Mouse (Mus musculus): ENCODE data around the gene Mvb12b.
A peak's percentile ranks its signal among the peaks of the same experiment; 100 is the strongest.

The Mvb12b gene

GRCm38 (mm10) chr2:33778466-33778865 lies 109.3 kb downstream of the Mvb12b start:
- no peak for DNase-seq (ENCODE audit: low spot score)

DNA sequence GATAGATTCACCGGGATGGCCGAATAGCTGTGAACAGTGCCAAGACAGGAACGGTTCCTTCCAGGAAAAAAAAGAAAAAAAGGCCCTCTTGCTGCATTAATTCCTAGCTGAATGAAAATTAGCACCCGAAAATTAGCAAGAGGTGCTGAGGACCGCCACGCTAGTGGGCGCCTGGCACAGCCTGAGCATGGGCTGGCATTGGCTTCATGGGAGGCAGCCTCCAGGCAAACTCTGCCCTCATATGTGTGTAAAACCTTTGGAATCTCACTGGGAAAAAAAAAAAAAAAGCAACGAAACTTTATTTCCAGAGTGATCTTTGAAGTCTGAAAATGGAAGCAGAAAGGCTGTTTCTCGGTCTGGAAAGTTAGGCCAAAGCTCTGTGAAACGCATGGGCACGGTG lies 110.7 kb downstream of the Mvb12b start:
- DNase-seq (ENCODE audit: low spot score) = no peak

- DNase-seq (ENCODE audit: low spot score) = no peak
These were observed 112.9 kb downstream of the Mvb12b start for GRCm38 (mm10) chr2:33774884-33775283.

GRCm38 (mm10) chr2:33774106-33774505 lies 113.6 kb downstream of the Mvb12b start:
- no peak for DNase-seq (ENCODE audit: low spot score)

- no peak for DNase-seq (ENCODE audit: low spot score)
These were observed 115.3 kb downstream of the Mvb12b start for GRCm38 (mm10) chr2:33772439-33772838.

GRCm38 (mm10) chr2:33771388-33771787 lies 116.4 kb downstream of the Mvb12b start:
- no peak for DNase-seq (ENCODE audit: low spot score)

DNA sequence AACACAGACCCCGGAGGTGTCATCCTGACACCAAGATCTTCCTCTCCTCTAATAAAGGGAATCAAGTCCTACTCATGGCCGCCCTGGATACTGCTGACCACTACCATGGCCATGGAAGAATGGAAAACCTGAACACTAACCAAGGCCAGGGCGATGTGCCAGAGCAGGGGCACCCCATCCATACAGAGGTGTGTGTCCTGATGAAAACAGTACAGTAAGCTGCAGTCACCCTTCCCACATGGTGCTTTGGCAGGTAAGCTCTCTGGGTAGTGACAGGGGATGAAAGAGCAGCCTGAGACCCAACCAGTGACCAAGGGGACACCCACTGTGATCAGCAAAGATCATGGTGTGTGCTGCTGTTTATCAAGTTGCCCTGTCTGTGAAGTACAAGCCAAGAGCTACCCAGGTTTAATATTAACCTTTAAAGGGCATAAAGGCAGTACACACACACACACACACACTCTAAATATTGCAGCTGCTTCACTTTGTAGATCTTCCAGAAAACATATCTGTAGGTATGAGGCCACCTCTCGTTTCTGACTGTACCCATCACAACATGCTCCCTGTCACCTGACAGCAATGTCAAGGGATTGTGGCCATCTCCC lies 117.1 kb downstream of the Mvb12b start:
- DNase-seq (ENCODE audit: low spot score) = no peak

GRCm38 (mm10) chr2:33764476-33764875 lies 123.3 kb downstream of the Mvb12b start:
- DNase-seq (ENCODE audit: low spot score) = no peak

- no peak for DNase-seq (ENCODE audit: low spot score)
These were observed 125.5 kb downstream of the Mvb12b start for GRCm38 (mm10) chr2:33762210-33762609.

DNA sequence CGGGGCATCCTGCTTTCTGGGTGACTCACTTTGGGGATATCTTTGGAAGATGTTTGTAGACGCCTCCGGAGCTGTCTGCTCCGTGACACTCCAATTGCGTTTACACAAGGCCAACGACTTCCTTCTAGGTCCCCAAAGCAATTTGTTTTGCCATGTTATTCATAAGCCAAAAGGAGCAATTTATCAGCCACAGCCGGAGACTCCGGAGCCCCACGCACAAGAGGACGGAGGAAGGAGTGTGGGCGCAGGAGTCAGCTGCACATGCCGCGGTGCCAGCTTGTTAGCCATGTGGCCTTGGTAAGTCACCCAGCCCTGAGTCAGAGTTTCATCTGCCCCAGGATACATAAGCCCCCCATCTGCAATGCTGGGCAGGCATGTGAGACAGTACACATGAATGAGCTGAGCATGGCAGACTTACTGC lies 127.2 kb downstream of the Mvb12b start:
- DNase-seq (ENCODE audit: low spot score) = no peak

GRCm38 (mm10) chr2:33759447-33759846 lies 128.3 kb downstream of the Mvb12b start:
- DNase-seq (ENCODE audit: low spot score) = no peak

- DNase-seq (ENCODE audit: low spot score) = no peak
These were observed 132.1 kb downstream of the Mvb12b start for GRCm38 (mm10) chr2:33755633-33756020.

GRCm38 (mm10) chr2:33754980-33755632 lies 132.6 kb downstream of the Mvb12b start:
- DNase-seq (ENCODE audit: low spot score) = no peak

DNA sequence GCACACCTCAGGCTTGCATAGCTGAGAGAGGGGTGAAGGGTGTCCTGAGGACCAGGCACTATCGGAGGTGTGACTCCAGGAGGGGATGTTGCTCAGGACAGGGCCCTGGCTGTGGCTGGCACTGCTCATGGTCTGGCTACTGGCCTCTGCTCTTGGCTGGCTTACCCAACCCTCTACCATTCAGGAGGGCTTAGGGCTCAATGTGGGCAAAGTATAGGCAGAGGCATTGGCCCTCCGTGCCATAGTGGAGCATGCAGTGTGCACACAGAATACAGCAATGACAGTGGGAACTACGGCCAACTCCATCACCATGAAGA lies 133.5 kb downstream of the Mvb12b start:
- no peak for DNase-seq (ENCODE audit: low spot score)

- DNase-seq (ENCODE audit: low spot score) = peak; percentile 60
These were observed 134.0 kb downstream of the Mvb12b start for GRCm38 (mm10) chr2:33753630-33754316.

- DNase-seq (ENCODE audit: low spot score) = no peak
These were observed 137.1 kb downstream of the Mvb12b start for GRCm38 (mm10) chr2:33750611-33751010.

DNA sequence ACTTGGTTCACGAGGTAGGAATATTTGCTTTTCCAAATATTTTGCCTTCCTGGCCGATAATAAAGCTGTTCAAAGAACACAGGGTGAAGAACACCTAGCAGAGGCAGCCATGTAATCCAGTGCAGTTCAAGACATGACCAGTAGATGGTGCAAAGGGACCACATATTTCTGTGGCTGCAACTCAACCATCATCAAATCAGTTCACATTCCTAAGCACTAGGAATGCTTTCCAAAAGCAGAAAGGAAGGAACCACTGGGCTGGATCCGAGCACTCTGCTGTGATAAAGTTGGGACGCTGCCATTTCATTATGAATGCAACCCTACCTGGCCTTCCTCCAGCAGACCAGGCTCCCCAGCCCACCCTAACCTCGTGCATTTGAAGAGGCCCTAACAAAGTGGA lies 141.3 kb downstream of the Mvb12b start:
- DNase-seq (ENCODE audit: low spot score) = peak; percentile 35

DNA sequence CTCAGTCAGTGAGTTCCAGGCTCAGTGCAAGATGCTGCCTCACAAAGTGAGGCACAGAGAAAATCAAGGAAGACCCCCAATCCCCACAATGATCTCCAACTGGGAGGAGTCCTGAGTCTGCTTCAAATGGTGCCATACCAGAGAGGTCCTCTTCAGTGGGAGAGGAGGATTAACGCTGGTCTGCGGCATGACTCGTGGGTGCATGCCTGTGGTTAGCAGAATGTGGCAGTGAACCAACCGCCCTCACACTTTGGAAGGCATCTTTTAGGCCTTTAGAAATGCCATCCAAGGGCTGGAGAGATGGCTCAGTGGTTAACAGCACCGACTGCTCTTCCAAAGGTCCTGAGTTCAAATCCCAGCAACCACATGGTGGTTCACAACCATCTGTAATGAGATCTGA lies 142.0 kb downstream of the Mvb12b start:
- DNase-seq (ENCODE audit: low spot score) = no peak

GRCm38 (mm10) chr2:33737128-33737527 lies 150.6 kb downstream of the Mvb12b start:
- no peak for DNase-seq (ENCODE audit: low spot score)

DNA sequence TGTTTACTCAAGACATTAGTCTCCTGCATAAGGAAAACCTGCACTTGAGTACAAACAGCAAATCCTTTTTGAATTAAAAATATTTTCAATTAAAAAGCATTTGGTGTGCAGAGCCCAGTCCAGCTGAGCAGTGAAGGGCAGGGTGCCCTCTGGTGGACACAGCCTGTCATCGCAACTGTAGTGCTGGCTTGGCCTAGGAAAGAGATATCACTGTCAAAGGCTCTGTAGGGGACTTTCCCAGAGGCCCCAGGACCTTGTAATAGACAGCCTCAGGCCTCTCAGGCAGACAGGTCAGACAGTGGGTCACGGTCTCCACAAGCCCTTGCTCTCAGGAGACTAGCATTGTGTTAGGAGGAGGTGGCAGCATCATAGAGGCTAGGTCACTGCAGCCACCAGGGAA lies 151.0 kb downstream of the Mvb12b start:
- peak; percentile 41 for DNase-seq (ENCODE audit: low spot score)

GRCm38 (mm10) chr2:33734781-33735485 lies 152.8 kb downstream of the Mvb12b start:
- DNase-seq (ENCODE audit: low spot score) = peak; percentile 57

- DNase-seq (ENCODE audit: low spot score) = no peak
These were observed 158.0 kb downstream of the Mvb12b start for GRCm38 (mm10) chr2:33729701-33730100.

GRCm38 (mm10) chr2:33727199-33727598 lies 160.5 kb downstream of the Mvb12b start:
- DNase-seq (ENCODE audit: low spot score) = no peak

All from testis, postnatal 14 days (tissue).